Mouse (Mus musculus) cerebellum, adult 2 months (tissue): Measurements from ENCODE around the gene Ifitm6.

Source experiments
- CTCF ChIP-seq: fragments of 200-500 bp; IDR thresholded peaks from 2 replicates; pipeline ENCODE4 v1.5.1; 2011; ENCODE audit warnings: low read depth, mild to moderate bottlenecking, control low read depth, low read length, moderate library complexity, borderline replicate concordance; ENCODE audit not compliant: insufficient read depth
- POLR2A ChIP-seq: fragments of 200-500 bp; IDR thresholded peaks from 2 replicates; pipeline ENCODE4 v1.6.1; 2011; ENCODE audit warnings: low read length, control low read depth, borderline replicate concordance; ENCODE audit not compliant: insufficient read depth

DNA sequence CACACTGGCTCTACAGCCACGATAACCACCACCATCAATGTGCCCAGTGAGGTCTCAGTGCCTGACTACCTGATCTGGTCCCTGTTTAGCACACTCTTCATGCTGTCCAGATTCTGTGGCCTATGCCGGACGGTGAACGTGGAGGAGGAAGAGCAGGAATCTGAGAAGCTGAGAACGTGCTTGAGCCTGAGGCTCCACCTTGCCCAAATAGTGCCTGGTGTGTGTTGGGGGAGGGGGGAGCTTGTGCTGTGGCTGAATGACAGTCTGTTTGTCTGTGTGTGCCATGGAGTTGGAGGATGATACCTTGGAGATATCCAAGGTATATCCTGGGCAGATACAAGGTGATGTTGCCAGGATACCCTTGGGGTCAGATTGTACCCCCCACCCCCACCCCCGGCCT, 27.5 kb downstream of the Ifitm6 start:
- TF ChIP-seq CTCF (no peak), POLR2A (no peak)
